Mouse (Mus musculus): ENCODE results near the gene Vmn2r60.

- TF ChIP-seq CHD2 (IDR thresholded peaks at IDR 0.05; ENCODE audit: low read depth, low read length) (no peak), HCFC1 (IDR thresholded peaks at IDR 0.05; ENCODE audit: borderline replicate concordance, insufficient read depth, low read length) (no peak), ZC3H11A (IDR thresholded peaks at IDR 0.05; ENCODE audit: borderline replicate concordance, low read depth, low read length) (no peak), ZNF384 (IDR thresholded peaks at IDR 0.05; ENCODE audit: low read depth, low read length) (no peak)
Measured at GRCm38 (mm10) chr7:42107470-42107869, at the start of gene Vmn2r60.

All from ES-E14 (cell line).